Mouse (Mus musculus): ENCODE data around the gene Fuz.

Gene Fuz

DNA sequence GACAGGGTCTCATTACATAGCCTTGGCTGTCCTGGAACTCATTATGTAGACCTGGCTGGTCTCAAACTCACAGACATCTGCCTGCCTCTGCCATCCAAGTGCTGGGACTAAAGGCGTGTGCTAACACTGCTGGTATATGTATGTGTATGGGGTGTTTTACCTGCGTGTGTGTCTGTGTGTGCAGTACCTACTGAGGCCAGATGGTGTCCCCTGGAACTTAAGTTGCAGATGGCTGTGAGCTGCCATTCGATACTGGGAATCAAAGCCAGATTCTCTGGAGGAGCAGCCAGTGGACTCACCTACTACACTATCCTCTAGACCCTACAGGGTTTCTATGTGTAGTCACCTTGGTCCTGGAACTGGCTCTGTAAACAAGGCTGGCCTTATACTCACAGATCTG is 29.6 kb downstream of the Fuz start:
- in situ Hi-C loops (cut with MboI, MseI): no loop called here

GRCm38 (mm10) chr7:44928570-44928969 is 32.7 kb downstream of the Fuz start:
- in situ Hi-C loops (cut with MboI, MseI): no loop called here

- in situ Hi-C loops (cut with MboI, MseI): no loop called here
Observed at GRCm38 (mm10) chr7:44929204-44930151, 33.6 kb downstream of the Fuz start, which contains the start of gene Ap2a1. Gene Ap2a1, minus strand, starts transcription at chr7:44929496.

GRCm38 (mm10) chr7:44938680-44939079 is 42.8 kb downstream of the Fuz start:
- in situ Hi-C loops (cut with MboI, MseI): no loop called here

GRCm38 (mm10) chr7:44942904-44943303 is 47.0 kb downstream of the Fuz start, which contains the start of gene Tsks:
Gene Tsks, plus strand, starts transcription at chr7:44943204.
- in situ Hi-C loops (cut with MboI, MseI): no loop called here

- in situ Hi-C loops (cut with MboI, MseI): loop anchor here (5.0 kb wide), 1 partner anchor 228 kb away; no protein-coding TSS in a partner anchor
Observed at GRCm38 (mm10) chr7:44949922-44950321, 54.0 kb downstream of the Fuz start.

DNA sequence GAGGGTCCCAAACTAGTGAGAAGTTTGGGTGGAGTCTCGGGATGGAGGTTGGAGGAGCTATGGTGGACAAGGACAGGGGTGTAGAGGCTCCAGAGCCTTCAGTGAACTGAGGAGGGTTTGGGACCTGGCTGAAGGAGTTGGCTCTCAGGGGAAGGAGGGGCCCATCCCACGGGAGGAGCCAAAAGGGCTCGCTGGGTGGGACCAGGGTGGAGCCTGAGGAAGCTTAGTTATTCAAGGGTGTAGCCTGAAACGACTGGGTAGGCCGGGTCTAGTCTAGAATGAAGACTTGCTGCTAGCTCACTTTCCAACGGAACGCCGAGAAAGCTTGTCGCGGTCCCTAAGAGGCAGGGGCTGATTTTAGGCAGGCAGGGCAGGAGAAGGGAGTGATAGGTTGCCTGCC is 56.1 kb downstream of the Fuz start:
- in situ Hi-C loops (cut with MboI, MseI): loop anchor here (5.0 kb wide), 1 partner anchor 230 kb away; no protein-coding TSS in a partner anchor
